Mouse (Mus musculus): ENCODE data around the gene Serpinf2.

GRCm38 (mm10) chr11:75467512-75468215, 28.3 kb upstream of the Serpinf2 start:
- no peak for TF ChIP-seq POLR2A (IDR thresholded peaks at IDR 0.05; ENCODE audit: borderline replicate concordance, extremely low read depth, insufficient read depth, insufficient read length, poor library complexity, severe bottlenecking)
- TF ChIP-seq CTCF (IDR thresholded peaks at IDR 0.05; ENCODE audit: borderline replicate concordance, extremely low read depth, insufficient read depth, insufficient read length), result no peak

Data from brain, embryonic 14.5 days (tissue).